Comparison of ENCODE assay signal across 9 mouse cellular contexts in the genomic region with DNA sequence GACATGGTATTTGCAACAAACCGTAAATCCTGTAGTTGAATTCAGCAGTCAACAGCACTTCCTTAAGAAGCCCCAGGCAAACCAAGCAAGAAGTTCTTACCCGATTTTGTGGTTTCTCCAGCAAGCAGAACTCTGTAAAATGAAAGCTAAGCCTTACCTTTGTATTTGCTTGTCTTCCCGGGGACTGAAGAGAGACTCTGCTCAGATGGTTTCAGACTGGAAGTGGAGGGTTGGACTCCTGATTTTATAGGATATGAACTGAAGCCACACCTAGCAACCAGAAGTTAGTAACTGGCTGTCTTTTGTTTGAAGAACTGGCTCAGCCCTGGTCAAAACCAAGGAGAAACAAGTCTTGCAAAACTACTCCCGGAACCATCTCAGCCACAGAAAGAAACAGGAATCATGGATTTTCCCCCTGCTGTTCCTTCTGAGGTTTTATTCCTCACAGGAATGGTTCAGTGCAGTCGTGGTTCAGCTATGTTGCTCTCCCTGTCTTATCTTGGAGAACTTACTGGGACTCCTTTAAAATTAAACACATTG. TPM values are rescaled to one million over a fixed set of nuclear protein-coding genes. Genes with fewer than 3 reads are reported as not detected.
DNase-seq lines count a peak whose midpoint lies in the region; ATAC-seq lines count a peak whose summit lies in the region.
"Had no signal": no experiment of that assay in that cellular context is flagged by ENCODE, and none has a peak within 500 bp of the region (broad histone marks: within the 10 kb centered on the region; RNA-seq: fewer than 3 reads in every experiment).

A gene (minus strand): TSS at position 490 of the 540 bp plus-strand sequence.

- no peaks in the 10 kb centered on the region for H3K36me3 ChIP-seq in limb, embryonic 13.5 days

- no peaks in the 10 kb centered on the region for H3K27me3 ChIP-seq in limb, embryonic 13.5 days

- H3K9ac ChIP-seq in limb, embryonic 13.5 days, result no peak within 1 kb of the TSS

- H3K27ac ChIP-seq in limb, embryonic 13.5 days, result peak within 1 kb of the TSS; percentile 67

- WGBS in limb, embryonic 13.5 days, result 53% methylated on average over 5 of the region's 5 CpGs

- DNase-seq in CD4-positive, CD25-positive, alpha-beta regulatory T cell, adult 2 months (ENCODE audit: low read depth, low spot score), result peak; percentile 1
- peak; percentile 2 for DNase-seq in adrenal gland, adult 8-10 months
- peak; percentile 78 for DNase-seq in heart, adult 8-10 months (ENCODE audit: low spot score)
- peak; percentile 24 for DNase-seq in ovary, postnatal 10 days (ENCODE audit: low spot score)
- no peak for DNase-seq in embryo, embryonic 10 days (ENCODE audit: low spot score)
- no peak for DNase-seq in cerebellum, postnatal 25 days
- DNase-seq in left cerebral cortex, postnatal 25 days (ENCODE audit: low spot score in 2 of 2), result no peak

- intact Hi-C loops in left cerebral cortex, postnatal 25 days (cut with DNase I), result no loop called here

- H3K4me1 ChIP-seq in limb, embryonic 13.5 days, result peaks cover 6% of the 10 kb centered on the region; the same call in 1 of the 2 replicates

- H3K4me3 ChIP-seq in limb, embryonic 13.5 days, result peak within 1 kb of the TSS; percentile 19
- H3K4me3 ChIP-seq: erythroblast, embryonic 14.5 days had no signal

- H3K9me3 ChIP-seq in limb, embryonic 13.5 days, result no peaks in the 10 kb centered on the region

- no peak for ATAC-seq in limb, embryonic 13.5 days (ENCODE audit: low FRiP score, low read depth)

- peak within 1 kb of the TSS; percentile 40 for H3K4me2 ChIP-seq in limb, embryonic 13.5 days (replicated peaks)

RNA-seq across cellular contexts. Expression of the gene that starts here (rescaled TPM):
- 10 to 100 TPM; 13.1 to 47.7 (median 20.0) TPM for total RNA-seq in adrenal gland, adult 8-10 months (2022)
- 10 to 100 TPM; 16.5 to 29.2 (median 17.5) TPM for total RNA-seq in heart, adult 8-10 months (2022)
- 67.4 and 72.3 TPM in 2 replicates for polyA plus RNA-seq in limb, embryonic 13.5 days (2015; fragmentation: Nextera tagmentation; extraction: Ambion mirVana)
- 1 to 10 TPM; 1.8 to 3.0 TPM for total RNA-seq in left cerebral cortex, postnatal 25 days (2021)
- polyA plus RNA-seq: erythroblast, embryonic 14.5 days had no signal

Comparison
In these comparisons a context has a peak if more than half of its experiments do, and no peak if none do; other contexts are left out.
1. DNase-seq: peak in CD4-positive, CD25-positive, alpha-beta regulatory T cell, adult 2 months (single experiment), adrenal gland, adult 8-10 months (single experiment), heart, adult 8-10 months (single experiment) and ovary, postnatal 10 days (single experiment); none in embryo, embryonic 10 days (single experiment), cerebellum, postnatal 25 days (0 of 2) and left cerebral cortex, postnatal 25 days (0 of 2).